Mouse (Mus musculus) mature B cell (primary cell): Measurements from ENCODE around the gene Gm5142.

ENCODE experiments used
- in situ Hi-C: fragments of 300-500 bp; cut with MboI; formaldehyde crosslinking; loops from 2 replicates; pipeline ENCODE4 v1.14.3; 2019

Gm5142 gene

GRCm38 (mm10) chr14:59178649-59179048 lies at the start of gene Gm5142:
Gene Gm5142, minus strand, starts transcription at chr14:59178749.
- in situ Hi-C loops, result no loop called here

DNA sequence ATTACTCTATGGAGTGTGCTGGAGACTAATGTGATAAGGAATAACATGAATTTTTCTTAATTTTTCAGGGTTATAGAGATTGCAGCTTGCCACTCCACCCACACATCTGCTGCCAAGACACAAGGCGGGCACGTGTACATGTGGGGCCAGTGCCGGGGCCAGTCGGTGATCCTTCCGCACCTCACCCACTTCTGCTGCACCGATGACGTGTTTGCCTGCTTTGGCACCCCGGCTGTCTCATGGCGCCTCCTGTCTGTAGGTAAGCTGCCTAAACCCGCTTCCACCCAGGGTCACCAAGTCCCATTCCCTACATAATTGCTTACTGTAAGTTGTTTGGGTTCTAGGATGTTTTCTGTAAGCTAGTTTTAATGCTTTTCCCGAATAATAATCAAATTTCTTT lies 47.7 kb upstream of the Gm5142 start:
- in situ Hi-C loops, result no loop called here

DNA sequence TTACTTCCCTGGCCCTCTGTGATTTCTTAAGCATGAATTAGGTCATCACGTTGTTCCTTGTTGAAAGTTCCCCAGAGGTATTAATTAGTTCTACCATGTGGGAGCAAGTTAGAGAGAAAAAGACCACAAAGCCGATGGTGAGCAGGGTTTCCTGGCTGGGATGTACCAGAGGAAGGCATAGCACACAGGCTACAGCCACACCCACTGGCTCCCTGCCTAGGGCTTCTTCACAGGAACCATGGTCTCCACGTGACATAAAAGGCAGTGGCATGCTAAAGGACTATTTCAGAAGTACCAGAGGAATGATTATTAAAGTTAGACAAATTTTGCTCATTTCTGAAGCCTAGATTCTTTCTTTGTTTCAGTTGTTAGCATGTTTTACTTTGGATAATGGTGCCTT lies 40.7 kb upstream of the Gm5142 start:
- in situ Hi-C loops, result no loop called here

- in situ Hi-C loops, result no loop called here
Measured at GRCm38 (mm10) chr14:59209816-59210215, 31.3 kb upstream of the Gm5142 start.

- in situ Hi-C loops, result no loop called here
Measured at GRCm38 (mm10) chr14:59209003-59209402, 30.5 kb upstream of the Gm5142 start.

DNA sequence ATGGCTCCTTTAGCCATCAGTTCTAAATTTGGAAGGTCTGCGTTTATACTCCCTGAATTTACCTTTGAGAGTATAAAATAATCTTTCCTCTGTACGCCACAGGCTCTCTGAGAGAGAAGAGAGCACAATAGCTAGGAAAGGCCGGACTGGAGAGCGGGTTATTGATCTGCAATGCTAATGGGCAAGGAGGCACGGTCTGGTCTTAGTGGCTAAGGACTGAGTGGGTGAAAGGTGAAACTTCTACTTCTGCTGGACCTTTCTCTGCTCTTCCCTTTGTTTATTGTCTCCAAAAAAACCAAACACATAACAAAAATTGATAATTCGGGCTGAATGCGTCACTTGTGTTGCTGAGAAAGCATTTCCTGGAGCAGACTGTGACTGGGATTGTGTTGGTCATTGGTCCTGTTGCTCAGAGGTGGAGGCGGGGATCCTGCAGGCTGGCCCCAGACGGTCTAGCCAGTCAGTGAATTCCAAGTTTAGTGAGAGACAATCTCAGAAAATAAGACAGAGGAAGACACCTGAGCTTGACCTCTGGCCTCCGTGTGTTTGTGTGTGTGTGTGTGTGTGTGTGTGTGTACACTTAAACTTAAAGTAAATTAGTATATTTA lies 27.5 kb upstream of the Gm5142 start:
- in situ Hi-C loops, result no loop called here

GRCm38 (mm10) chr14:59205461-59205860 lies 26.9 kb upstream of the Gm5142 start:
- in situ Hi-C loops, result no loop called here

- in situ Hi-C loops, result no loop called here
Measured at GRCm38 (mm10) chr14:59201604-59202215, 23.2 kb upstream of the Gm5142 start.

- in situ Hi-C loops, result no loop called here
Measured at GRCm38 (mm10) chr14:59200711-59201603, 22.4 kb upstream of the Gm5142 start, which contains the start of gene Rcbtb1. Gene Rcbtb1, plus strand, starts transcription at chr14:59201209.

- in situ Hi-C loops, result no loop called here
Measured at GRCm38 (mm10) chr14:59186121-59186520, 7.6 kb upstream of the Gm5142 start.

DNA sequence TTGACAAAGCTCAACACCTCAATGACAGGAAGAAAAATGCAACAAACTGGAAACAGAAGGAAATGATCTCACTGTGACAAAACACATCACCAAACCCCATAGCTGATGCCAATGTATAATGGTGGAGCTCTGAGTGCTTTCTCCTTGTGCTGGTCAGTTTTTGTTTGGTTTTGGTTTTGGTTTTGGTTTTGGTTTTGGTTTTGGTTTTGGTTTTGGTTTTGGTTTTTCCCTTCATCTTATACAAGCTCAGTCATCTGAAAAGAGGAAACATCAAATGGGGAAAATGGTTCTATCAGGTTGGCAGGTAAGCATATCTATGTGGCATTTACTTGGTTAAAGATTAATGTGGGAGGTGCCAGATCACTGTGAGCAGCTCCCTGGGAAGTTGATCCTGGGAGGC lies 7.0 kb upstream of the Gm5142 start:
- in situ Hi-C loops, result no loop called here

DNA sequence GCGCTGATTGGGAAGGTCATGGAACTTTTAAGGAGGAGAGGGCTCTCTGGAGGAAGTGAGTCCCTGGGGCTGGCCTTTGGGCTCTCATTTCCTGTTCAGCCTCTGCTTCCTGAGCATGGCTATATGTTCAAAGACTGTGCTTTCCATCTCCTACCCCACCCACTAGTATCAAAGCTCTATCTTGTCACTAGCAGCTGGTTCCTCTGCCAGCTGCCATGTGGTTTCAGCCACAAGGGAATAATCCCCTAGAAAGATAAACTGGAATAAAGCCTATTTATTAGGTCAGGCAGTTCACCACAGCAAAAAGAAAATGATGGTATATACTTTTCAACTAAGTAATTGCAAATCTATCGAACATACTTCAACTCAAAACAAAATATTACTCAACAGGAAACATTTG lies 4.2 kb upstream of the Gm5142 start:
- in situ Hi-C loops, result no loop called here

DNA sequence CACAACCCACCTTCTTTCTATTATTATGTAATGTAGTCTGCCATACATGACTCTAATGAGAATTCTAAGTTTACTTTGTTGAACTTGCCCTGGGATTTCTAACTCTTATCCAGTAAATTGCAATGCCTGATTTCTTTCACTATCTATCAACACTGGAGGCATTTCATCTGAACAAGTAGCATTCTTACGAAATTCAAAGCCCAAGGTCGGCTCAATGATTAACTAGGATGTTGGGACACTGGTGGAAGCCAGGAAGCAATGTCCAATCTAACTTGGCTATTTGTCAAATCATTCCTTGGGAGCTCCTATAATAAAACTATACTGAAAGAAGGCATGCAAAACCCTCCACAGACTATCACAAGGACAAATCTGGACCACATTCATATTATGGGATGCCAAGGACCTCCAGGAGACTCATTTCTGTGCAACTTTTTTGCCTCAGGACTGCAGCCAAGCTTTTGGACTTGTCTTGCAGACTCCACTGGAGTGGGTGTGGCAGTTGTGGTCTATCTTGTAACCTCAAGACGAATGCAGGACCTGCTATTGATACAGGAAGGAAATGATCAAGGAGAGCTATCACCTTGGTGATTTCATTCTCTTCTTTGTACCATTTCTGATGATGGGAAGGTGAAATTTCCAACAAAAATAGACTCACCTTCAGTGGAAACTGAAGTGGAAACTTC lies 21.4 kb downstream of the Gm5142 start:
- in situ Hi-C loops, result no loop called here

DNA sequence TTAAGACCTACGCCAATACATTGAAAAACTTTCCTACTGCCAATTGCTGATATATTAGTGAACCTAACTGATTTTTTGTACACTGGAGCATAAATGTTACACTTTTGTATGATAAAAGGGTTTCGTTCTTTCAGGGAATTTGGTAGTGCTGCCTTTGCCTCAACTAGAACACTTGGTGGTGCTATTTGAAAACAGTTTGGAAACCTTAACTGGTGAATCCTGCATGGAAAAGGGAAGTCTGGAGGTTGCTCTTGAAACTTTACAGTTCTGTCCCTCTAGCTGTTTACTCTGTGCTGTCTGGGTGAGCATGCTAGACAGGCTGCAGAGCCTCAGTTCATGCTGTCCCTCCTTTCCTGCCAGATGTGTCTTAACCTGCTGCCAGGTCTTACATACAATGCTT lies 23.0 kb downstream of the Gm5142 start:
- in situ Hi-C loops, result no loop called here

- in situ Hi-C loops, result no loop called here
Measured at GRCm38 (mm10) chr14:59142793-59143192, 35.8 kb downstream of the Gm5142 start, which contains the start of gene 1700129C05Rik. Gene 1700129C05Rik, minus strand, starts transcription at chr14:59142893.

GRCm38 (mm10) chr14:59114281-59114680 lies 64.3 kb downstream of the Gm5142 start:
- in situ Hi-C loops, result no loop called here
